Mouse (Mus musculus): Measurements from ENCODE around the gene Tra2b.
"Not testable (repeated sequence)": the region's sequence is repeated elsewhere in the genome, so short reads cannot be mapped to it uniquely, and the experiment has no call there.

Tra2b gene

GRCm38 (mm10) chr16:22241376-22242238 is 24.2 kb downstream of the Tra2b start:
- DNase-seq: peak in 1 of 2 experiments; percentile 35

- DNase-seq: no peak
These were observed 24.9 kb downstream of the Tra2b start for GRCm38 (mm10) chr16:22240856-22241255.

- DNase-seq: no peak
These were observed 25.8 kb downstream of the Tra2b start for GRCm38 (mm10) chr16:22239978-22240377.

GRCm38 (mm10) chr16:22238928-22239620 is 26.7 kb downstream of the Tra2b start:
- DNase-seq: no peak

GRCm38 (mm10) chr16:22238402-22238801 is 27.4 kb downstream of the Tra2b start:
- DNase-seq: not testable (repeated sequence)

GRCm38 (mm10) chr16:22236814-22237213 is 29.0 kb downstream of the Tra2b start:
- DNase-seq: no peak

GRCm38 (mm10) chr16:22234535-22234934 is 31.3 kb downstream of the Tra2b start:
- DNase-seq: no peak

- not testable (repeated sequence) for DNase-seq
These were observed 35.5 kb downstream of the Tra2b start for GRCm38 (mm10) chr16:22230276-22230675.

- no peak for DNase-seq
These were observed 62.3 kb downstream of the Tra2b start for GRCm38 (mm10) chr16:22203501-22203900.

GRCm38 (mm10) chr16:22201858-22202257 is 63.9 kb downstream of the Tra2b start:
- no peak for DNase-seq

- no peak for DNase-seq
These were observed 65.3 kb downstream of the Tra2b start for GRCm38 (mm10) chr16:22200476-22200875.

Data from kidney, postnatal 36 days (tissue).